Mouse (Mus musculus): Measurements from ENCODE around the gene Myo10.

Myo10 gene

GRCm38 (mm10) chr15:25791660-25792353 is 169.5 kb downstream of the Myo10 start:
- DNase-seq (ENCODE audit: extremely low spot score, low read depth, low spot score): no peak

DNA sequence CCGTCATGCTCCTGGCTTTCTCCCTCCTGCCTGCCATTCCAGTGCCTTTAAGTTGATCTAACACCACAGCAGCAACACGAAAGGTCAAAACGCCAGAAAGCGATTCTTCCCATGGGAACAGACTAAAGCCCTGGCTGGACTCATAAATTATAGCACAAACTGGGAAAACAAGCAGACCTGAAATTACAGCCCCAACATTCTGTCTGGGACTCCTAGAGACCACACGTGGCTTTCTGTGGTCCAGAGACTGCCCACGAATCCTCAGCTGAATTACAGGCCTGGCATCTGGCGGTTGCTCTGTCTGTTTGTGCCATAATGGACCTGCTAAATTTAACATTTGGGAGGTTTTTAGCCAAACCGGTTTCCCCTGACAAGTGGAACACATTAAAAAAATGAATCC is 171.8 kb downstream of the Myo10 start:
- no peak for DNase-seq (ENCODE audit: extremely low spot score, low read depth, low spot score)

DNA sequence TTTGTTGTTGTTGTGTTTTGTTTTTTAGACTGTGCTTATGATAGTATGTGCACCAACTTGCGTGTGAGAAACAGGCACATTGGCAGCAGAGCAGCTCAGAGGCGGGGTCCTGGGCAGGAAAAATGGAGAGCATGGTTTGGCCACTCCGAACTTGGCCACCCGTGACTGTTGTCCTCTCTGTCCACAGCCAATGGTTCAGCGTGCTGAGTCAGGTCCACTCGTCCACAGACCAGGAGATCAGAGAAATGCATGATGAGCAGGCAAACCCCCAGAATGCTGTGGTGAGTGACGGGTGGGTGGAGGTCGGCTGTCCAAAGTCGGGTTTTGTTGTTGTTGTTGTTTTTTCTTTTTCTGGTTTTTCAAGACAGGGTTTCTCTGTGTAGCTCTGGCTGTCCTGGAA is 173.2 kb downstream of the Myo10 start:
- no peak for DNase-seq (ENCODE audit: extremely low spot score, low read depth, low spot score)

DNA sequence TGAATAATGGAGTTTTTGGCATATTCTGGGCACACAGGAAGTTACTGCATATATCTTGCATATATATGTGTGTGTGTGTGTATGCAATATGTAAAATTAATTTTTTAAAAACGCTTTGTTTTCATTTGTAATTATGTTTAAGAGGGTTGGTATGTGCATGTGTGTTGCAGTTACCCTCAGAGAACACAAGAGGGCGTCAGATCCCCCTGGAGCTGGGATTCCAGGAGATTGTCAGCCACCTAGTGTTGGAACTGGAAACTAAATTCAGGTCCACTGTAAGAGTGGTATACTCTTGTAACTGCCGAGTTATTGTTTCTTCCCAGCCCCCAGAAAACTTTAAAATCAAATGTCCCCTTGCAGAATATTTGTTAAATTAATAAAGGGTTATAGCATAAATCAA is 174.0 kb downstream of the Myo10 start:
- no peak for DNase-seq (ENCODE audit: extremely low spot score, low read depth, low spot score)

DNA sequence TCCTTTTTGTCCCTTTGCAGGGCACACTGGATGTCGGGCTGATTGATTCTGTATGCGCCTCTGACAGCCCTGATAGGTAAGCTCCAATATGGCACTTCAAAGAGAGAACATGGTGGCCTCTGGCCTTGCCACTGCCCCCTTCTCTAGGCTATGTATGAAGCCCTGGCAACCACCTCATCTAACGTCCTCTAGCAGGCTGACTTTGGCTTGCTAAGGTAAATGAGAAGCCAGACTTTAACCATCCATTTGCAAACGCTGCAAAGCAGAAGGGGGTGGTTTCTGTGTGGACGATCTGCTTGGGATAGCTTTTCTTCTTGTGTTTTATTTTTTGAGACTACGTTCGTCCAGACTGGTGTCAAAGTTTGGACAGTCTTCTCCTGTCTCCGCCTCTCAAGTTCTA is 174.9 kb downstream of the Myo10 start:
- DNase-seq (ENCODE audit: extremely low spot score, low read depth, low spot score): no peak

DNA sequence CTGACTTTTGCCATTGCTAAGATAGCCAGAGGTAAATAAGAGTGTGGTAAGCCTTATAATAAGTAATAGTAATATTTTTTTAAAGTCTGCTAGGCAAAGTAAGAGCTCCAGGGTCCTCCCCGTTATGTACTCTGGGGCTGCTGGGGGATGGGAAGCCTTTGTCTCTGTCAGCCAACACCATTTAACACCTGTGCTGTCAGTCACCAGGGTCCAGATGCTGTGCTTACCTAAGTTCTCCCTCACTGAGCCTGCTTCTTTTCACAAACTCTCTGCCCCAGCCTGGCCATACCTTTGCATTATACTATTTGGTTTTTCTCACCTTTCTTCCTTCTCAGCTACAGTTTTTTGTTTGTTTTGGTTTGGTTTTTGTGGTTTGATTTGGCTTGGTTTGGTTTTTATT is 175.6 kb downstream of the Myo10 start:
- DNase-seq (ENCODE audit: extremely low spot score, low read depth, low spot score): no peak

DNA sequence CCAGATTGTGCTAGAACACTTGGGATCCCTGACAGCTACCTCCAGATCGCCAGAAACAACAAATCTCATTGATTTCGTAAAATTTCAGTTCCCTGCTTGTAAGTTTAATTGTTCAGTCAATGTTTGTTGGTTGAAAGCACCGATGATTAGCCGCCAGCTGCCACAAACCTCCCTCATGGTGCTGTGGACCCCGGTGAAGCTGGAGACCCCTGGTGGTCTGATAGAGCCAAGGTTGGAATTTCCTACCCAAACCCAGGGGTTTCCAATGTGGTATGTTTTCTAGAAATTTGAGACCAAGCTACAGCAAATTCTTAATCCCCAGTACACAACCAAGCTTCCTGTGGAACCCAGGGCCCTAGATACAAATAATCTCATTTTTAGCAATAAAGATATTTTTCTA is 179.4 kb downstream of the Myo10 start:
- DNase-seq (ENCODE audit: extremely low spot score, low read depth, low spot score): no peak

DNA sequence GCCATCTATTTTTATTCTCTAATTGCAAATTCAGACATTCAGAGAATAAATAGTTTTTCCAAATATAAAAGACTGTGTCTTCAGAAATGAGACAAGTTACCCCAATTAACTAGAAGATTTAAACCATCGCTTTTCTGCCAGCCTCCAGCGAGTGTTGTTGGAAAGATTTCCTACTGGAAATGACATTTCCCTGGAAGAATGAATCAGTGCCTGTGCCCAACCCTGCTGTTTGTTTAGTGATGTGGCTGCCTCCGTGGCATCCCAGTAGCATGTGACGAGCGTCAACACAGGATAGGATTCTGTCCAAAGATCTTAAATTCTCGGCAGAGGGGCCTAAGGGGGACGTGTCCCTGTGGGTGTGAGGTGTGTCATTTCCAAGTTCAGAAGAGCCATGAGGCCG is 179.9 kb downstream of the Myo10 start:
- no peak for DNase-seq (ENCODE audit: extremely low spot score, low read depth, low spot score)

DNA sequence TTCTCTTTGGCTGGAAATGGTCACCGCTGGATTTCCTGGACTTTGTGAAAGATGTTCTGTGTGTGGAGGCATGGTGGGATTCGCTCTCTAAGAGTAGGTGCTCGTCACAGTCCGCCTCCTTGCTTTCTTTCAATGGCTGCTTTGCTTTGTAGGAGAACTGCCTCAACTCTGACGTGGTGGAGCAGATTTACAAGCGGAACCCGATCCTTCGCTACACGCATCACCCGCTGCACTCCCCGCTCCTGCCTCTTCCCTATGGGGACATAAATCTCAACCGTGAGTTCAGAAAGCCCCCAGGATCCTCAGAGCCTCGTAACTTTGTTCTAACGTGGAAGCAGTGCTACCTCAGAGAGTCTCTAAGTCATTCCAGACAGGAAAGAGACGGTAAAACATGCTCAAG is 180.8 kb downstream of the Myo10 start:
- DNase-seq (ENCODE audit: extremely low spot score, low read depth, low spot score): no peak

GRCm38 (mm10) chr15:25805336-25806110 is 183.2 kb downstream of the Myo10 start:
- no peak for DNase-seq (ENCODE audit: extremely low spot score, low read depth, low spot score)

- DNase-seq (ENCODE audit: extremely low spot score, low read depth, low spot score): no peak
Observed at GRCm38 (mm10) chr15:25806363-25806762, 184.0 kb downstream of the Myo10 start.

DNA sequence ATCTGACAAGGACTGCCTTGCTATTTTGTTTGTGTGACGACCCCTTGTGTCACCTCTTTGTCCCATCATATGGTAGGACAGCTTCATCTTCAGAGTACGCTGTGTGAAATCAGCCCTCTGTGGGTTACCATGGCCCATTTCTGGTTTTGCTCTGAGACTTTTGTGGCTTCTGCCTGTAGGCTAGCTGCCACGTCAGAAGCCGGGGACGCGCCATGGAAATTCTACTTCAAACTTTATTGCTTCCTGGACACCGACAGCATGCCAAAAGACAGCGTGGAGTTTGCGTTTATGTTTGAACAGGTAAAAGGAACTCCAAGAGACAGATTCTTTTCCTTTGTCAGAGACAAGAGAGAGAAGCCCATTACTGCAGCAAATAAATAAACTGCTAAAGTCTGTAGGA is 184.6 kb downstream of the Myo10 start:
- no peak for DNase-seq (ENCODE audit: extremely low spot score, low read depth, low spot score)

- no peak for DNase-seq (ENCODE audit: extremely low spot score, low read depth, low spot score)
Observed at GRCm38 (mm10) chr15:25808677-25809460, 186.5 kb downstream of the Myo10 start.

GRCm38 (mm10) chr15:25809669-25810068 is 187.3 kb downstream of the Myo10 start:
- DNase-seq (ENCODE audit: extremely low spot score, low read depth, low spot score): no peak

- DNase-seq (ENCODE audit: extremely low spot score, low read depth, low spot score): no peak
Observed at GRCm38 (mm10) chr15:25811834-25812250, 189.5 kb downstream of the Myo10 start.

DNA sequence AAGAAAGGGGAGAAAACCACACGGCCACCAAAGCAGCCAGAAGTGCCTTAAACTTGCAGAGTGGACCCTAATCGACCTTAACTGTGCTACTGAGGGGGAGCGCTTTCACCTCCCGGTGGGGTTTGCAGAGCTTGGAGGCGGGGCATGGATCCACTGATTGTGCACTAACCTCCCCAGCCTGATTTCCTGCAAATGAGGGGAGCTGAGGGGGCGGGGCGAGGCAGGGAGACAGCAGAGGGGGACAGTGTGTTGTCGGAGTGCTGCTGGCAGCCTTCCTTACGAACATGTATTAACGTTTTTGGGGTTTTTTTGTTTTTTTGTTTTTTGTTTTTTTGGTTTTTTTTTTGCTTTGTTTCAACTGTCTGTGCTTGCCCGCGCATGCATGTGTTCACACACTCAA is 190.2 kb downstream of the Myo10 start:
- DNase-seq (ENCODE audit: extremely low spot score, low read depth, low spot score): no peak

- DNase-seq (ENCODE audit: extremely low spot score, low read depth, low spot score): no peak
Observed at GRCm38 (mm10) chr15:25814535-25814934, 192.2 kb downstream of the Myo10 start.

GRCm38 (mm10) chr15:25817191-25817590 is 194.9 kb downstream of the Myo10 start:
- DNase-seq (ENCODE audit: extremely low spot score, low read depth, low spot score): no peak

GRCm38 (mm10) chr15:25821981-25822380 is 199.7 kb downstream of the Myo10 start:
- DNase-seq (ENCODE audit: extremely low spot score, low read depth, low spot score): no peak

DNA sequence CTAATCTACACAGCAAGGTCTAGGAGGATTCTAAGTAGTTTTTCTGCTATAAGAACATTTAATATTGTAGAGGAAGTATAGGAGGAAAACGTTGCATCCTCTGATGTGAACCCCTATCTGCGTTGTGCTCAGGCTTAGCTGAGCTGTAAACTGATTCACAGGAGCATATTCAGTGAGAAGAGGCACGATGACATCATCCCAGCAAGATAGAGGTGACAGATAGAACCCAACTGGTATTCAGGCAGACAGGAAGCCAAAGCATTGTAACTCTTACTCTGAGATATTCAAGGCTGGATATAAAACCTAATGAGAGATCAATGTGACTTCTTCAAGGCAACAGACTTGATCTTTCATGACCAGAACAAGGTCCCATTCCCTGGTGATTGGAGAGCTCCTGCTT is 200.3 kb downstream of the Myo10 start:
- DNase-seq (ENCODE audit: extremely low spot score, low read depth, low spot score): no peak

GRCm38 (mm10) chr15:25826531-25826961 is 204.2 kb downstream of the Myo10 start:
- DNase-seq (ENCODE audit: extremely low spot score, low read depth, low spot score): no peak

GRCm38 (mm10) chr15:25828464-25828863 is 206.1 kb downstream of the Myo10 start:
- no peak for DNase-seq (ENCODE audit: extremely low spot score, low read depth, low spot score)

Data from hindlimb bud, embryonic 11.5 days (tissue).